Mouse (Mus musculus) limb, embryonic 11.5 days (tissue): ENCODE data around the gene Gm17660. TPM values are rescaled to one million over a fixed set of nuclear protein-coding genes. Genes with fewer than 3 reads are reported as not detected.
A peak's percentile ranks its signal among the peaks of the same experiment; 100 is the strongest.

ENCODE experiments used
- ATAC-seq: fragments of 200-750 bp; cut with Nextera tagmentation; 2 replicates; pipeline ENCODE4 v1.8.0; 2017; ENCODE audit warnings: low read depth; ENCODE audit not compliant: insufficient number of reproducible peaks, low FRiP score, low TSS enrichment
- DNase-seq: peaks from one replicate; pipeline ENCODE4 v3.0.0-alpha.2; 2015; ENCODE audit warnings: low spot score
- H3K27ac ChIP-seq: fragments of 300-500 bp; sonication (generic); replicated peaks from 2 replicates; pipeline ENCODE4 v1.5.1; 2014; ENCODE audit warnings: low read depth, mild to moderate bottlenecking, low read length
- H3K27me3 ChIP-seq: fragments of 300-500 bp; sonication (generic); 2 replicates; pipeline ENCODE4 v1.6.1; 2014; ENCODE audit warnings: mild to moderate bottlenecking, low read length, mixed read lengths; ENCODE audit not compliant: control insufficient read depth, insufficient read depth
- H3K36me3 ChIP-seq: fragments of 300-500 bp; sonication (generic); 2 replicates; pipeline ENCODE4 v1.6.1; 2014; ENCODE audit warnings: mild to moderate bottlenecking, low read length, moderate library complexity, mixed read lengths; ENCODE audit not compliant: control insufficient read depth, insufficient read depth
- H3K4me1 ChIP-seq: fragments of 300-500 bp; sonication (generic); 2 replicates; pipeline ENCODE4 v1.6.1; 2014; ENCODE audit warnings: low read length, mixed read lengths; ENCODE audit not compliant: control insufficient read depth, insufficient read depth
- H3K4me2 ChIP-seq: fragments of 300-500 bp; sonication (generic); 2 replicates; pipeline ENCODE4 v1.6.1; 2014; ENCODE audit warnings: low read depth, mild to moderate bottlenecking, moderate library complexity; ENCODE audit not compliant: severe bottlenecking
- H3K4me3 ChIP-seq: fragments of 300-500 bp; sonication (generic); 2 replicates; pipeline ENCODE4 v1.5.1; 2014; ENCODE audit warnings: low read depth, low read length
- H3K9ac ChIP-seq: fragments of 300-500 bp; sonication (generic); 2 replicates; pipeline ENCODE4 v1.6.1; 2014; ENCODE audit warnings: mild to moderate bottlenecking, low read length
- H3K9me3 ChIP-seq: fragments of 300-500 bp; sonication (generic); 2 replicates; pipeline ENCODE4 v1.6.1; 2016; ENCODE audit warnings: low read length; ENCODE audit not compliant: control insufficient read depth
- WGBS: fragments of 180-500 bp; shearing (Covaris S2); extraction: QIAGEN DNeasy Blood & Tissue Kit; methylation state at CpG from one replicate; pipeline ENCODE4 v1.1.7; 2014; 5-methylcytosine and 5-hydroxymethylcytosine counted together
- polyA plus RNA-seq: library from polyadenylated mRNA; unstranded; fragments of >200 nt; fragmentation: Nextera tagmentation; extraction: Ambion mirVana; gene quantifications from 2 replicates; pipeline ENCODE4 v1.2.1, GENCODE M21; 2014

Gene Gm17660
- polyA plus RNA-seq, 1 experiment from 2014 or later, result not detected

- no peaks in the 10 kb centered on the region for H3K9me3 ChIP-seq
- H3K4me3 ChIP-seq, result no peak overlapping the region
- 52% methylated on average over 6 of the region's 8 CpGs for WGBS
- no peak overlapping the region; the same call in 1 of the 2 replicates for H3K27ac ChIP-seq
- ATAC-seq (peak; percentile 97), DNase-seq (peak; percentile 28)
- no peak overlapping the region for H3K9ac ChIP-seq
- H3K27me3 ChIP-seq, result no peaks in the 10 kb centered on the region
- no peaks in the 10 kb centered on the region for H3K36me3 ChIP-seq
- peaks cover 5% of the 10 kb centered on the region; the same call in 1 of the 2 replicates for H3K4me1 ChIP-seq
- no peak overlapping the region for H3K4me2 ChIP-seq
These were observed 5.0 kb downstream of the Gm17660 start for GRCm38 (mm10) chr5:104072272-104072886.

- Histone ChIP-seq H3K9me3 (no peaks in the 10 kb centered on the region), H3K4me1 (no peaks in the 10 kb centered on the region), H3K27me3 (no peaks in the 10 kb centered on the region), H3K4me2 (no peak overlapping the region), H3K36me3 (no peaks in the 10 kb centered on the region), H3K4me3 (no peak overlapping the region), H3K9ac (no peak overlapping the region), H3K27ac (no peak overlapping the region)
- DNase-seq, result no peak
- no peak for ATAC-seq
- WGBS, result 89% methylated on average over 4 of the region's 4 CpGs
These were observed 6.4 kb downstream of the Gm17660 start for GRCm38 (mm10) chr5:104071048-104071447.

GRCm38 (mm10) chr5:104068751-104069150, 8.7 kb downstream of the Gm17660 start:
- no peak overlapping the region for H3K4me3 ChIP-seq
- no peak overlapping the region for H3K4me2 ChIP-seq
- WGBS, result 92% methylated on average over 7 of the region's 7 CpGs
- H3K9me3 ChIP-seq, result no peaks in the 10 kb centered on the region
- no peaks in the 10 kb centered on the region for H3K27me3 ChIP-seq
- ATAC-seq (no peak), DNase-seq (peak; percentile 68)
- H3K36me3 ChIP-seq, result peaks cover 2% of the 10 kb centered on the region; the same call in 1 of the 2 replicates
- H3K27ac ChIP-seq, result no peak overlapping the region
- H3K4me1 ChIP-seq, result no peaks in the 10 kb centered on the region
- H3K9ac ChIP-seq, result no peak overlapping the region

GRCm38 (mm10) chr5:104062773-104063551, 14.4 kb downstream of the Gm17660 start:
- H3K9ac ChIP-seq, result no peak overlapping the region
- DNase-seq (no peak), ATAC-seq (no peak)
- no peak overlapping the region for H3K27ac ChIP-seq
- H3K36me3 ChIP-seq, result peaks cover 10% of the 10 kb centered on the region; the same call in 1 of the 2 replicates
- H3K27me3 ChIP-seq, result no peaks in the 10 kb centered on the region
- no peaks in the 10 kb centered on the region for H3K4me1 ChIP-seq
- no peak overlapping the region for H3K4me3 ChIP-seq
- 93% methylated on average over 11 of the region's 11 CpGs for WGBS
- H3K4me2 ChIP-seq, result no peak overlapping the region
- H3K9me3 ChIP-seq, result no peaks in the 10 kb centered on the region

GRCm38 (mm10) chr5:104061936-104062772, 15.3 kb downstream of the Gm17660 start:
- Histone ChIP-seq H3K36me3 (peaks cover 10% of the 10 kb centered on the region; the same call in 1 of the 2 replicates), H3K27ac (no peak overlapping the region), H3K4me1 (no peaks in the 10 kb centered on the region), H3K4me3 (no peak overlapping the region), H3K27me3 (no peaks in the 10 kb centered on the region), H3K4me2 (no peak overlapping the region), H3K9ac (no peak overlapping the region), H3K9me3 (no peaks in the 10 kb centered on the region)
- DNase-seq, result no peak
- no peak for ATAC-seq
- WGBS, result 88% methylated on average over 13 of the region's 13 CpGs

- no peak for DNase-seq
- 88% methylated on average over 5 of the region's 5 CpGs for WGBS
- H3K9ac ChIP-seq, result no peak overlapping the region
- no peaks in the 10 kb centered on the region for H3K4me1 ChIP-seq
- H3K4me2 ChIP-seq, result no peak overlapping the region
- no peaks in the 10 kb centered on the region for H3K9me3 ChIP-seq
- H3K27ac ChIP-seq, result no peak overlapping the region
- ATAC-seq, result no peak
- no peaks in the 10 kb centered on the region for H3K27me3 ChIP-seq
- peaks cover 10% of the 10 kb centered on the region; the same call in 1 of the 2 replicates for H3K36me3 ChIP-seq
- H3K4me3 ChIP-seq, result no peak overlapping the region
These were observed 17.0 kb downstream of the Gm17660 start for GRCm38 (mm10) chr5:104060429-104060828.

GRCm38 (mm10) chr5:104059628-104060027, 17.8 kb downstream of the Gm17660 start:
- H3K36me3 ChIP-seq, result peaks cover 7% of the 10 kb centered on the region; the same call in 1 of the 2 replicates
- H3K27me3 ChIP-seq, result no peaks in the 10 kb centered on the region
- no peaks in the 10 kb centered on the region for H3K9me3 ChIP-seq
- WGBS, result 81% methylated on average over 9 of the region's 9 CpGs
- no peak overlapping the region for H3K27ac ChIP-seq
- H3K9ac ChIP-seq, result no peak overlapping the region
- H3K4me1 ChIP-seq, result no peaks in the 10 kb centered on the region
- H3K4me2 ChIP-seq, result no peak overlapping the region
- ATAC-seq, result no peak
- DNase-seq, result no peak
- no peak overlapping the region for H3K4me3 ChIP-seq

- Histone ChIP-seq H3K9ac (no peak overlapping the region), H3K4me3 (no peak overlapping the region), H3K36me3 (peaks cover 7% of the 10 kb centered on the region; the same call in 1 of the 2 replicates), H3K4me1 (no peaks in the 10 kb centered on the region), H3K9me3 (no peaks in the 10 kb centered on the region), H3K4me2 (no peak overlapping the region), H3K27me3 (no peaks in the 10 kb centered on the region), H3K27ac (no peak overlapping the region)
- DNase-seq, result peak; percentile 63
- WGBS, result 70% methylated on average over 15 of the region's 15 CpGs
- no peak for ATAC-seq
These were observed 19.4 kb downstream of the Gm17660 start for GRCm38 (mm10) chr5:104058021-104058420.
